14 mouse cellular contexts compared by ENCODE assay signal in genomic region chr16:7527923-7528776, GRCm38 (mm10).
A peak's percentile ranks its signal among the peaks of the same experiment; 100 is the strongest.
DNase-seq lines count a peak whose midpoint lies in the region; ATAC-seq and TF ChIP-seq lines count a peak whose summit lies in the region.
"Had no signal": no experiment of that assay in that cellular context is flagged by ENCODE, and none has a peak within 500 bp of the region (broad histone marks: within the 10 kb centered on the region; RNA-seq: fewer than 3 reads in every experiment).

No protein-coding gene starts in this region.

- H3K9ac ChIP-seq in midbrain, embryonic 13.5 days (replicated peaks) = no peak overlapping the region; the same call in 1 of the 2 replicates
- no peak overlapping the region for H3K9ac ChIP-seq in midbrain, embryonic 11.5 days (ENCODE audit: low read length)
- no peak overlapping the region for H3K9ac ChIP-seq in forebrain, embryonic 12.5 days
- H3K9ac ChIP-seq in hindbrain, embryonic 16.5 days (ENCODE audit: low read depth, low read length) = no peak overlapping the region
- H3K9ac ChIP-seq: heart, embryonic 15.5 days; liver, embryonic 14.5 days; stomach, embryonic 15.5 days had no signal

- no peaks in the 10 kb centered on the region for H3K9me3 ChIP-seq in midbrain, embryonic 13.5 days
- H3K9me3 ChIP-seq in midbrain, embryonic 11.5 days (ENCODE audit: control insufficient read depth, low read length) = no peaks in the 10 kb centered on the region
- no peaks in the 10 kb centered on the region for H3K9me3 ChIP-seq in forebrain, embryonic 12.5 days
- H3K9me3 ChIP-seq in hindbrain, embryonic 16.5 days (ENCODE audit: control insufficient read depth, low read length) = no peaks in the 10 kb centered on the region
- H3K9me3 ChIP-seq: heart, embryonic 15.5 days; stomach, embryonic 15.5 days had no signal

- H3K27me3 ChIP-seq in midbrain, embryonic 13.5 days = no peaks in the 10 kb centered on the region
- no peaks in the 10 kb centered on the region for H3K27me3 ChIP-seq in midbrain, embryonic 11.5 days (ENCODE audit: control insufficient read depth, insufficient read depth, low read length)
- peaks cover 19% of the 10 kb centered on the region for H3K27me3 ChIP-seq in forebrain, embryonic 12.5 days
- H3K27me3 ChIP-seq in hindbrain, embryonic 16.5 days (replicated peaks; ENCODE audit: control insufficient read depth, insufficient read depth, low read length) = no peaks in the 10 kb centered on the region
- H3K27me3 ChIP-seq: CH12.LX; heart, embryonic 15.5 days; stomach, embryonic 15.5 days had no signal

- ATAC-seq in midbrain, embryonic 13.5 days = peak; percentile 68; the same call in 1 of the 2 replicates
- no peak for ATAC-seq in midbrain, embryonic 11.5 days (ENCODE audit: low FRiP score)
- ATAC-seq in forebrain, embryonic 12.5 days (ENCODE audit: low FRiP score) = peak; percentile 81; the same call in 1 of the 2 replicates
- peak; percentile 52 for ATAC-seq in hindbrain, embryonic 16.5 days

- TF ChIP-seq CTCF in lung, adult 2 months (IDR thresholded peaks at IDR 0.05; ENCODE audit: insufficient read depth, low read length) = no peak

- DNase-seq in midbrain, embryonic 11.5 days (ENCODE audit: low spot score, missing footprints) = no peak
- DNase-seq in retina, embryonic 14.5 days (ENCODE audit: low spot score) = peak; percentile 60
- DNase-seq in c-Kit-positive CD71-positive TER-119-positive erythroid progenitor cells, embryonic 14.5 days (ENCODE audit: low spot score) = no peak
- DNase-seq in lung, adult 2 months = no peak
- DNase-seq in gastrocnemius, postnatal 4 days (ENCODE audit: low spot score in 2 of 2) = no peak
- DNase-seq: kidney, adult 2 months; right cerebral cortex, postnatal 4 days had no signal

- H3K4me2 ChIP-seq in midbrain, embryonic 13.5 days (replicated peaks) = peak overlapping the region; percentile 12; the same call in 1 of the 2 replicates
- H3K4me2 ChIP-seq in midbrain, embryonic 11.5 days = no peak overlapping the region
- peak overlapping the region; percentile 24; the same call in 1 of the 2 replicates for H3K4me2 ChIP-seq in forebrain, embryonic 12.5 days
- H3K4me2 ChIP-seq in hindbrain, embryonic 16.5 days (ENCODE audit: low read length) = peak overlapping the region; percentile 19; the same call in 1 of the 2 replicates
- H3K4me2 ChIP-seq: heart, embryonic 15.5 days; stomach, embryonic 15.5 days had no signal

- H3K4me1 ChIP-seq in midbrain, embryonic 13.5 days (replicated peaks) = peaks cover 18% of the 10 kb centered on the region
- no peaks in the 10 kb centered on the region; the same call in 1 of the 2 replicates for H3K4me1 ChIP-seq in midbrain, embryonic 11.5 days (ENCODE audit: control insufficient read depth, insufficient read depth, low read length)
- peaks cover 14% of the 10 kb centered on the region for H3K4me1 ChIP-seq in forebrain, embryonic 12.5 days
- H3K4me1 ChIP-seq in hindbrain, embryonic 16.5 days (ENCODE audit: control insufficient read depth, insufficient read depth, low read depth, low read length) = peaks cover 9% of the 10 kb centered on the region
- H3K4me1 ChIP-seq in lung, adult 2 months (ENCODE audit: control insufficient read depth, insufficient read depth, low read length) = no peaks in the 10 kb centered on the region
- H3K4me1 ChIP-seq: heart, embryonic 15.5 days; stomach, embryonic 15.5 days had no signal

- 51% methylated on average over 6 of the region's 6 CpGs for WGBS in midbrain, embryonic 13.5 days
- WGBS in midbrain, embryonic 11.5 days = 77% methylated on average over 6 of the region's 6 CpGs
- WGBS in forebrain, embryonic 12.5 days = 24% methylated on average over 6 of the region's 6 CpGs
- 29% methylated on average over 6 of the region's 6 CpGs for WGBS in hindbrain, embryonic 16.5 days
- 63% methylated on average over 6 of the region's 6 CpGs for WGBS in lung, adult 2 months

- no peaks in the 10 kb centered on the region for H3K36me3 ChIP-seq in midbrain, embryonic 13.5 days
- no peaks in the 10 kb centered on the region for H3K36me3 ChIP-seq in midbrain, embryonic 11.5 days (ENCODE audit: control insufficient read depth, insufficient read depth, low read length)
- H3K36me3 ChIP-seq in forebrain, embryonic 12.5 days (replicated peaks) = no peaks in the 10 kb centered on the region
- H3K36me3 ChIP-seq in hindbrain, embryonic 16.5 days (ENCODE audit: control insufficient read depth, insufficient read depth, low read length) = no peaks in the 10 kb centered on the region
- H3K36me3 ChIP-seq: heart, embryonic 15.5 days; stomach, embryonic 15.5 days had no signal

- H3K4me3 ChIP-seq in midbrain, embryonic 13.5 days (replicated peaks) = no peak overlapping the region
- no peak overlapping the region for H3K4me3 ChIP-seq in midbrain, embryonic 11.5 days (ENCODE audit: low read depth, low read length)
- H3K4me3 ChIP-seq in forebrain, embryonic 12.5 days (replicated peaks) = no peak overlapping the region
- H3K4me3 ChIP-seq in hindbrain, embryonic 16.5 days (ENCODE audit: low read length) = no peak overlapping the region
- no peak overlapping the region for H3K4me3 ChIP-seq in lung, adult 2 months (replicated peaks; ENCODE audit: extremely low read depth, low read depth, low read length)
- H3K4me3 ChIP-seq: heart, embryonic 15.5 days; stomach, embryonic 15.5 days had no signal

- H3K27ac ChIP-seq in midbrain, embryonic 13.5 days = peak overlapping the region; percentile 70
- H3K27ac ChIP-seq in midbrain, embryonic 11.5 days (ENCODE audit: low read depth, low read length) = no peak overlapping the region
- 0 out of 2 replicates have a peak overlapping the region, but pooled peaks have one; percentile 25 for H3K27ac ChIP-seq in forebrain, embryonic 12.5 days
- peak overlapping the region; percentile 9; the same call in 1 of the 2 replicates for H3K27ac ChIP-seq in hindbrain, embryonic 16.5 days (ENCODE audit: low read depth, low read length)
- H3K27ac ChIP-seq: heart, embryonic 15.5 days; liver, embryonic 14.5 days; stomach, embryonic 15.5 days had no signal

- no peak for TF ChIP-seq POLR2A in lung, adult 2 months (IDR thresholded peaks at IDR 0.05; ENCODE audit: borderline replicate concordance, extremely low read depth, low read depth, low read length)
